Comparison of ENCODE assay signal across 8 mouse cellular contexts in genomic region chr15:98880978-98881655, GRCm38 (mm10). TPM values are rescaled to one million over a fixed set of nuclear protein-coding genes. Genes with fewer than 3 reads are reported as not detected.
DNase-seq lines count a peak whose midpoint lies in the region; ATAC-seq and TF ChIP-seq lines count a peak whose summit lies in the region.

No protein-coding gene starts in this region.

- ATAC-seq in embryonic facial prominence, embryonic 15.5 days (ENCODE audit: insufficient number of reproducible peaks, low FRiP score, low TSS enrichment, low read depth): peak; percentile 96
- peak; percentile 97 for ATAC-seq in kidney, embryonic 14.5 days (ENCODE audit: low FRiP score, low TSS enrichment)
- peak; percentile 95 for ATAC-seq in limb, embryonic 15.5 days (ENCODE audit: insufficient number of reproducible peaks, low FRiP score, low TSS enrichment, low read depth)

- TF ChIP-seq CTCF in bone marrow, adult 2 months (IDR thresholded peaks at IDR 0.05; ENCODE audit: control insufficient read depth, insufficient read depth, low read length): peak; percentile 37; the same call in 1 of the 2 replicates

- H3K4me2 ChIP-seq in embryonic facial prominence, embryonic 15.5 days (replicated peaks): peak overlapping the region; percentile 86
- H3K4me2 ChIP-seq in kidney, embryonic 14.5 days (replicated peaks; ENCODE audit: low read depth, low read length): peak overlapping the region; percentile 79
- peak overlapping the region; percentile 95 for H3K4me2 ChIP-seq in limb, embryonic 15.5 days

- 0% methylated on average over 48 of the region's 48 CpGs for WGBS in bone marrow, adult 2 months
- under 1% methylated on average over 48 of the region's 48 CpGs for WGBS in embryonic facial prominence, embryonic 15.5 days
- under 1% methylated on average over 45 of the region's 48 CpGs for WGBS in kidney, embryonic 14.5 days
- under 1% methylated on average over 43 of the region's 48 CpGs for WGBS in limb, embryonic 15.5 days

- H3K9ac ChIP-seq in embryonic facial prominence, embryonic 15.5 days: peak overlapping the region; percentile 61
- H3K9ac ChIP-seq in kidney, embryonic 14.5 days (ENCODE audit: low read depth, low read length): peak overlapping the region; percentile 75
- peak overlapping the region; percentile 62 for H3K9ac ChIP-seq in limb, embryonic 15.5 days

- no peaks in the 10 kb centered on the region for H3K27me3 ChIP-seq in embryonic facial prominence, embryonic 15.5 days
- H3K27me3 ChIP-seq in kidney, embryonic 14.5 days (ENCODE audit: control insufficient read depth, insufficient read depth, low read length): no peaks in the 10 kb centered on the region
- no peaks in the 10 kb centered on the region for H3K27me3 ChIP-seq in limb, embryonic 15.5 days

- H3K9me3 ChIP-seq in embryonic facial prominence, embryonic 15.5 days (replicated peaks): no peaks in the 10 kb centered on the region
- H3K9me3 ChIP-seq in kidney, embryonic 14.5 days (ENCODE audit: control insufficient read depth, low read length): no peaks in the 10 kb centered on the region
- H3K9me3 ChIP-seq in limb, embryonic 15.5 days: no peaks in the 10 kb centered on the region

- H3K4me3 ChIP-seq in bone marrow, adult 2 months (replicated peaks; ENCODE audit: control insufficient read depth, low read depth, low read length): peak overlapping the region; percentile 92
- peak overlapping the region; percentile 76 for H3K4me3 ChIP-seq in embryonic facial prominence, embryonic 15.5 days (replicated peaks)
- peak overlapping the region; percentile 60 for H3K4me3 ChIP-seq in kidney, embryonic 14.5 days (ENCODE audit: low read length)
- H3K4me3 ChIP-seq in limb, embryonic 15.5 days: peak overlapping the region; percentile 78

- H3K27ac ChIP-seq in bone marrow, adult 2 months (ENCODE audit: control insufficient read depth, insufficient read depth, low read depth, low read length, poor library complexity): peak overlapping the region; percentile 81
- peak overlapping the region; percentile 87 for H3K27ac ChIP-seq in embryonic facial prominence, embryonic 15.5 days (replicated peaks)
- H3K27ac ChIP-seq in kidney, embryonic 14.5 days (ENCODE audit: low read depth, low read length): peak overlapping the region; percentile 88
- peak overlapping the region; percentile 77 for H3K27ac ChIP-seq in limb, embryonic 15.5 days

- peak; percentile 72; the same call in 1 of the 2 replicates for TF ChIP-seq POLR2A in bone marrow, adult 2 months (IDR thresholded peaks at IDR 0.05; ENCODE audit: borderline replicate concordance, control insufficient read depth, low read depth, low read length)

- H3K4me1 ChIP-seq in bone marrow, adult 2 months (ENCODE audit: control insufficient read depth, insufficient read depth, low read length): no peaks in the 10 kb centered on the region; the same call in 1 of the 2 replicates
- H3K4me1 ChIP-seq in embryonic facial prominence, embryonic 15.5 days: peaks cover 10% of the 10 kb centered on the region
- H3K4me1 ChIP-seq in kidney, embryonic 14.5 days (ENCODE audit: control insufficient read depth, insufficient read depth, low read length): peaks cover 4% of the 10 kb centered on the region; the same call in 1 of the 2 replicates
- H3K4me1 ChIP-seq in limb, embryonic 15.5 days: peaks cover 10% of the 10 kb centered on the region

- H3K36me3 ChIP-seq in embryonic facial prominence, embryonic 15.5 days: no peaks in the 10 kb centered on the region
- H3K36me3 ChIP-seq in kidney, embryonic 14.5 days (ENCODE audit: control insufficient read depth, insufficient read depth, low read length): no peaks in the 10 kb centered on the region; the same call in 1 of the 2 replicates
- no peaks in the 10 kb centered on the region for H3K36me3 ChIP-seq in limb, embryonic 15.5 days

- peak; percentile 99 for DNase-seq in A20 (ENCODE audit: low read depth, low spot score)
- DNase-seq in heart, adult 8-10 months (ENCODE audit: low spot score): peak; percentile 90
- peak; percentile 77 to 78 for DNase-seq in monocyte, adult 2 months (ENCODE audit: low read depth in 1 of 2, low spot score in 2 of 2)
- peak; percentile 93 to 96 for DNase-seq in spleen, postnatal 36 days (ENCODE audit: low spot score in 2 of 2)

RNA-seq across cellular contexts. Expression of gene Kmt2d, which starts 10.1 kb away (rescaled TPM):
- polyA plus RNA-seq in bone marrow, adult 2 months (2011; ENCODE audit: insufficient read depth, insufficient read length, low replicate concordance, missing spikeins): 67.1 and 105 TPM in 2 replicates
- polyA plus RNA-seq in embryonic facial prominence, embryonic 15.5 days (2015; fragmentation: Nextera tagmentation; extraction: Ambion mirVana): 14.1 and 14.9 TPM in 2 replicates
- 10 to 100 TPM; 54.7 to 66.1 (median 59.8) TPM for total RNA-seq in heart, adult 8-10 months (2022)
- 17.5 and 21.4 TPM in 2 replicates for polyA plus RNA-seq in kidney, embryonic 14.5 days (2014; fragmentation: Nextera tagmentation; extraction: Ambion mirVana)
- polyA plus RNA-seq in limb, embryonic 15.5 days (2015; fragmentation: Nextera tagmentation; extraction: Ambion mirVana): 11.8 and 13.7 TPM in 2 replicates

RNA-seq across cellular contexts. Expression of gene Rhebl1, which starts 13.2 kb away (rescaled TPM):
- polyA plus RNA-seq in bone marrow, adult 2 months (2011; ENCODE audit: insufficient read depth, insufficient read length, low replicate concordance, missing spikeins): 9.6 and 9.8 TPM in 2 replicates
- polyA plus RNA-seq in embryonic facial prominence, embryonic 15.5 days (2015; fragmentation: Nextera tagmentation; extraction: Ambion mirVana): 13.2 and 17.3 TPM in 2 replicates
- 1 to 10 TPM; 1.2 to 2.8 (median 1.9) TPM for total RNA-seq in heart, adult 8-10 months (2022)
- 14.4 and 22.4 TPM in 2 replicates for polyA plus RNA-seq in kidney, embryonic 14.5 days (2014; fragmentation: Nextera tagmentation; extraction: Ambion mirVana)
- polyA plus RNA-seq in limb, embryonic 15.5 days (2015; fragmentation: Nextera tagmentation; extraction: Ambion mirVana): 14.1 and 14.2 TPM in 2 replicates

RNA-seq across cellular contexts. Expression of gene Dhh, which starts 17.2 kb away (rescaled TPM):
- 0.60 TPM in 1 of 2 replicates, not detected in the other for polyA plus RNA-seq in bone marrow, adult 2 months (2011; ENCODE audit: insufficient read depth, insufficient read length, low replicate concordance, missing spikeins)
- 1.7 and 2.4 TPM in 2 replicates for polyA plus RNA-seq in embryonic facial prominence, embryonic 15.5 days (2015; fragmentation: Nextera tagmentation; extraction: Ambion mirVana)
- total RNA-seq in heart, adult 8-10 months (2022): 1 to 10 TPM in 2 of 4 experiments, under 1 TPM in 2; 0.72 to 1.6 (median 1.0) TPM
- 0.54 and 0.84 TPM in 2 replicates for polyA plus RNA-seq in kidney, embryonic 14.5 days (2014; fragmentation: Nextera tagmentation; extraction: Ambion mirVana)
- polyA plus RNA-seq in limb, embryonic 15.5 days (2015; fragmentation: Nextera tagmentation; extraction: Ambion mirVana): 1.8 and 2.7 TPM in 2 replicates

RNA-seq across cellular contexts. Expression of gene Lmbr1l, which starts 36.9 kb away (rescaled TPM):
- polyA plus RNA-seq in bone marrow, adult 2 months (2011; ENCODE audit: insufficient read depth, insufficient read length, low replicate concordance, missing spikeins): 32.7 and 73.3 TPM in 2 replicates
- 21.7 and 22.0 TPM in 2 replicates for polyA plus RNA-seq in embryonic facial prominence, embryonic 15.5 days (2015; fragmentation: Nextera tagmentation; extraction: Ambion mirVana)
- 10 to 100 TPM in 2 of 4 experiments, 1 to 10 TPM in 2; 7.3 to 12.2 (median 10.0) TPM for total RNA-seq in heart, adult 8-10 months (2022)
- polyA plus RNA-seq in kidney, embryonic 14.5 days (2014; fragmentation: Nextera tagmentation; extraction: Ambion mirVana): 5.5 and 8.6 TPM in 2 replicates
- 19.7 and 21.8 TPM in 2 replicates for polyA plus RNA-seq in limb, embryonic 15.5 days (2015; fragmentation: Nextera tagmentation; extraction: Ambion mirVana)

RNA-seq across cellular contexts. Expression of gene Prkag1, which starts 49.8 kb away (rescaled TPM):
- polyA plus RNA-seq in bone marrow, adult 2 months (2011; ENCODE audit: insufficient read depth, insufficient read length, low replicate concordance, missing spikeins): 64.8 and 107 TPM in 2 replicates
- polyA plus RNA-seq in embryonic facial prominence, embryonic 15.5 days (2015; fragmentation: Nextera tagmentation; extraction: Ambion mirVana): 90.5 and 91.9 TPM in 2 replicates
- total RNA-seq in heart, adult 8-10 months (2022): 100 to 1,000 TPM in 2 of 4 experiments, 10 to 100 TPM in 2; 96.7 to 129 (median 109) TPM
- 67.8 and 83.7 TPM in 2 replicates for polyA plus RNA-seq in kidney, embryonic 14.5 days (2014; fragmentation: Nextera tagmentation; extraction: Ambion mirVana)
- polyA plus RNA-seq in limb, embryonic 15.5 days (2015; fragmentation: Nextera tagmentation; extraction: Ambion mirVana): 91.4 and 94.3 TPM in 2 replicates

Comparison
In these comparisons a context has a peak if more than half of its experiments do, and no peak if none do; other contexts are left out.
1. Peak in every context shown above with its lines: DNase-seq, ATAC-seq, H3K4me3 ChIP-seq and H3K27ac ChIP-seq.